Mouse (Mus musculus) heart, adult 18-20 months (tissue): ENCODE data around the gene Gngt2. TPM values are rescaled to one million over a fixed set of nuclear protein-coding genes. Genes with fewer than 3 reads are reported as not detected.
"Not testable (repeated sequence)": the region's sequence is repeated elsewhere in the genome, so short reads cannot be mapped to it uniquely, and the experiment has no call there.

Experiments
- DNase-seq, 2 experiments: peaks; one replicate each; pipeline ENCODE4 v3.0.0; 2021 to 2022; ENCODE audit warnings: mixed read lengths in 1 of 2
- total RNA-seq, 2 experiments: library from RNA; stranded (reverse); gene quantifications; 2 replicates each; pipeline ENCODE4 v1.2.3; 2021

Gene Gngt2
- total RNA-seq, 2 experiments from 2014 or later, result 19.2 to 22.1 TPM

DNA sequence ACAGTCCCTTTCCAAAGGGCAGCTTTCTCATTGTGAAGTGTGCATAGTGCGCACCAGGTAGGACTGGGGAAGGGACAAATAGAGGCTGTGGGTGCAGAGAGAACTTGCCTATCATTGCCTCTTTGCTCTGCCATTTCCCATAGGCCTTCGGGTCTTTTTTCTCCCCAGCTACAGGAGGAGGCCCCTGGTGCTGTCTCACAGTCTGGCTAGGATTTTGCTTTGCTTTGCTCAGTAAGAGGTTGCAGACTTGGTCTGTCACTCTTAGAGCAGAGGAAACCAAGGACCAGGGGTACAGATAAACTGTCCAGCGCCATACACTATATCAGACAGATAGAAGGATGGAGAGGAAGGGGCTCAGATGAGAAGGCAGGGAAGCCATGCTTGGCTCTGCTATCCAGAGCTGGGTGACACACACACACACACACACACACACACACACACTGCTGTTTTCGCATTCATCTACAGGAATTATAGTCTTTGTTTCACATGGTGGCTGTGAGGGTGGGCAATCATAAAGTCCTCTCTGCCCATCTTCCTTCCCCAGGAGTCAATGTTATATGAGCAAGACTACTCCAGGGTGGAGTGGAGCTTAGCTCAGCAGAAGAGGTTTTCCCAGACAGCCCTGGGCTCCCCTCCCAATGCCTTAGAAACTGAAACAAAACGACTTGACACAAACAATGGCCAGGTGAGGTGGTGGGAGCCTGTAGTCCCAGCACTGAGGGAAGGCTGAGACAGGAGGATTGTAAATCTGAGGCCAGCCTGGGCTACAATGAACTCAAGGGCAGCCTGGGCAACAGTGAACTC is 3.9 kb downstream of the Gngt2 start:
- no peak for DNase-seq

DNA sequence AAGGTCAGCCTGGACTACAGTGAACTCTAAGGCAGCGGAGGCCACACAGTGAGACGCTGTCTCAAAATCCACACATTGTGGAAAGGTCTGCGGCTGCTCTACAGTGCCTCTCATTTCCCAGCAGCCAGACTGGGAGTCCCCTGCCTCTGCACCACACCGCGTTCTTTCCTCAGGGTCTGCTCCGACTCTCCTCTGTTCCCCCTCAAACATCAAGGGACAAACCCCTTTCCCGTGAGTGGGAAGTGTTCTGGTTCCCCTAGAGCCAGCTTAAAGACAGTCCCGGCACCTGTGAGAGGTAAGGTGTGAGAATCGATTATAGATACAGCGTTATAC is 4.4 kb downstream of the Gngt2 start:
- no peak for DNase-seq

DNA sequence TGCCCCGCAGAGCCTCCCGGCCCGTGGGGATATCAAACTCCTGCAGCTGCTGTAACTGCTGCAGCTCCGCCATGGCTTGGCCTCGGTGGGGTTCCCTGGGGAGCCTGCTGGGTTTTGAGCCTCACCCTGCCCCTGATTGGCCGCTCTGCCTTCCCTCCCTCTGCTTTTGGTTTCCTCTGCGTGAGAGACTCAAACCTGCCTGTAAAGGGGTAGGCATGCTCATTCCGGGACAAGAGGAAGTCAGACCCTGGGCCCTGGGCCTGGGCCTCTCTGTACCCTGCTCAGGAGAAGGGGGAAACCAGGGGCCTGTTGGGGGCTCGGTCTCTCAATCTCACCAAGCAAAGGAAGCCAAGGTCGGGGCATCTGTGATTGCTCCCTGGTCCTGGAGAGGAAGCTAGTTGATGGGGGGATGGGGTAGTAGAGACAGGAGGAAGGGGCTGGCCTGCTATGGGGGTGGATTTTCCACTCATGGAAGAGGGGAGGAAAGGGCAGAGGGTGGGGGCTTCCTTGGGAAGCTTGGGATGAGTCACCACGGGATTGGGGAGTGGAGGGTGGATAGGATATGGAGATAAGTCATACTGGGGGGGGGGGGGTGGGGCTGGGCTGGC is 5.2 kb downstream of the Gngt2 start, which contains the start of gene Abi3:
Gene Abi3 (minus strand): TSS at position 403 of the 608 bp plus-strand sequence.
- DNase-seq, result peak; percentile 67 to 86

DNA sequence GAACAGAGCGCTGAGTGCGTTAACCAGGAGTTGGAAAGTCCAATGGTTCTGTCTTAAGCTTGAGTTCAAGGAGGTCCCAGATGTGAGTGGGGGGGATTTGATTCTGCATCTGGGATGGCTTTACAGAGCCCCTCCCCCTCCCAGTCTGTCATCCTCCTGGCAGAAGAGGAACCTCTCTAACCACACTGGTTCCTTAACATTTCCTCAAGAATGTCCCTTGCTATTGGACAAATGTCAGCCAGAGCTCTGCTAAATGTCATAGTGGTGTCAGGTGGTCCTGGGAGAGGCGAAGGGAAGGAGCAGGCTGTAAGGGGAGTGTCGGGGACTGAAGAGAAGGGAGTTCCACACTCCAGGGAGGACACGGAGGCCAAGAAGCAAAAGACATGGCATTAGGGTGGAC is 5.9 kb downstream of the Gngt2 start:
- no peak for DNase-seq

DNA sequence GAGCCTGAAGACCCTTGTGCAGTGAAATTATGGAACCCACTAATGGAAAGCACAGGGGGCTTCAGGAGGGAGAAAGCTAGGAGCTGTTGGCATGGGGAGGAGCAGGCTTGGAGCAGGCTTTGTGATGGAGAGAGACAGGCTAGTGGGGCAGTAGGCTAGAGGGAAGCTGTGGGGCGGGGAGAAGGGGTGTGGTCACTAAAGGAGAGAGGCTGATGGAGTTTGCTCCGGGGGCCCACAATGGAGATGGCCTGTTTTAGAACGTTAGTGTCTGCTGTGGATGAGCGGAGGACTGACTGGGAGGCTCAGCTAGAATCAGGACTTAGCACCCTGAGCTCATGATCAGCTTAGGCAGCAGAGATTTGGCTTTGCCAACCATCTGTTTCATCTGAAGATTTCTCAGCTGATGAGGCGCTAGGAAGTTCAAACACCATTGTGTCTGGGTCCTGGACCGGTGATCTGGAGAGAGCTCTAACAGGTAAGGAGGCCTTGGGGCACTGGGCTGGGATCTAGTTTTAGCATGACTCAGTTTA is 6.5 kb downstream of the Gngt2 start:
- DNase-seq, result no peak

DNA sequence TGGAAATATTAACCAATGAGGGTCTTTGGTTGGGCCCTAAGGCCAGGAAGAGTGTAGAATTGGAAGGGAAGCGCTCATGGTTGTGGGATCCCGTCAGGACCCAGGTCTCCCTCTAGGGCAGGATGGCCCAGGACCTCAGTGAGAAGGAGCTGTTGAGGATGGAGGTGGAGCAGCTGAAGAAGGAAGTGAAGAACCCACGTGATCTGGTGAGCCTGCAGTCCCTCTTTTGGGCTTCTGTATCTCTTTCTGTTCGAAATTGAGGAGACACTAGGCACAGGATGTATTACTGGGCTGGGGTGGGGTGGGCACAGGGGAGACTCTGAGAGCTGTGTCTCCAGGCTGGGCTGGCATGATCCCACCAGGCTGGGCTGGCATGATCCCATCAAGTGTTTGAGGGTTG is 7.9 kb downstream of the Gngt2 start:
- no peak for DNase-seq

DNA sequence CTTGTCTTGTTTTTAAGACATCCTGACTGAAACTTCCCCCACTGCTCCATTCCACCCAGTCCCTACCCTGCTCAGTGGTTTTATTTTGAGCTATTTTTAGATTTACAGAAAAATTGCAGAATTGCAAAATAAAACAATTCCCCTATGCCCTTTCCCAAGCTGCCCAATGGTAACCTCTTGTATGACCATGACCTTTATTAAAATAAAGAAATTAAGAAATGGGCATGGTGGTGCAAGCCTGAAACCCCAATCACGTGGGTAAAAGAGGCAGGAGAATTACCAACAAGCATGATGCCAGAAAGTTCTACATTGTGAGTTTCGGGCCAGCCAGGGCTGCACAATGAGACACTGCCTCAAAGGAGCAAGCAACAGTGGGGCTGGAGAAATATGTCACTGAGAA is 13.9 kb downstream of the Gngt2 start:
- no peak for DNase-seq

DNA sequence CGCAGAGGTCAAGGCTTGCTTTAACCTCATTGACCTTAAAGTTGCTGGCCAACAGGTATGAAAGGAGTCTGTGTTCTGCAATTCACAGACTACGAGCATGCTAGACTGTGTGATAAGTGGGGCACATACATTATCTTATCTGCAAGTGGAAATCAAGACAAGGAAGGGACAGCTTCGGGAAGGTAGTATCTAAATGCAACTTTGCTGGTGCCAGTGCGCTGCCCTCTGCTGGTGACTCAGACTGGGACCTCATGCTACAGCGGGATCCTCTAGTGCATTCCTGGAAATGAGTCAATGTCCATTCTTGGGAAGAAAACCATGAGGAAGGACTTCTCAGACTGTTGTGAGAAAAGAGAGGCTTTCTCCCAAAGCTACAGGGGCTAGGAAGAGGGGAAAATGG is 16.7 kb downstream of the Gngt2 start:
- DNase-seq, result peak; percentile 76 to 80

DNA sequence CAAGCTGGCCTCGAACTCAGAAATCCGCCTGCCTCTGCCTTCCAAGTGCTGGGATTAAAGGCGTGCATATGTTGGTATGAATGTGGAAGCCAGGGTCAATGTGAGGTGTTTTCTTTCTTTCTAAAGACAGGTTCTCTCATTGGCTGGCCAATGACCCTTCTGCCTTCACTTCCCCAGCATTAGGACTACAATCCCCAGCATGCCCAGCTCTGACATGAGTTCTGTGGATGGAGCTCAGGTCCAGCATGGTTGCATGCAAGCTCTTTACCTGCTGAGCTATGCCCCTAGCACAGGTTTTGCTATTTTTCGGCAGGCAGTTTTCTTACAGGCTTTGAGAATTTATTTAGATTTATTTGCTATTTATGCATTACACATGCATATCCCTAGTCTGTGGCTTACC is 20.3 kb downstream of the Gngt2 start:
- DNase-seq, result no peak

DNA sequence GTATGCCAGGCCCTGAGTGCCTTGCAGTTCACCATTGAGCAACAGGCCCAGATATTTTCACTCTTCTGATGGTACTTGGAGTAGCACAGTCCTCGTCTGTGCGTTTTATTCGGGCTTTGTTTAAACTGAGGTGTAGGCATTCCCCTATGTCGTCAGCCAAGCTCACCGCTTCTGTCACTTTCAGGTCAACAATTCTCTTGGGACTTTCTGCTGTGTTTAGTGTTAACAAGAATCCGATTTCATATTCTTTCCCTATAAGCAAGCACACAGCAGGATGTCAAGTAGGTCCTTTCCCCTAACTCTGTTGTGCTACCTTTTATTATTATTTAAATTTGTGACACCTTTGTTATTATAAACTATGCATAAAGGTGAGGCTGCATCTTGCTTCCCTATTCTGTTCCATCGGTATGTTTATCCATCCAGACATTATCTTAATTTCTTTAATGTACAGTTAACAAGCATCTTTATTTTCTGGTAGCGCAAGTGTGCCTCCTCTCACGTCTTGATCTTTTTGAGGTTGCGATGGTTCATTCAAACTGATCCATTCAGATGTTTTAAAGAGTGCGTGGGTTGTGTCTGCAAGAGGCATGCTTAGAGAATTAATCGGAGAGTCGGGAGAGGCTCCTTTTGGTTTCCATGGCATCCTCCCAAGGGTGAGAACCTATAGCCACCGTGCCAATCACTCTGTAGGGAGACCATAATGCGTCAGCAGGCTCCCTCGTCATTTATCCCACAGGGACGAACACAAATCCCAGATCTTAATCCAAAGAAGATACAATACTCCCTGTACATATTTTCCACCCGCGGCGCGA is 20.9 kb downstream of the Gngt2 start:
- DNase-seq, result no peak

DNA sequence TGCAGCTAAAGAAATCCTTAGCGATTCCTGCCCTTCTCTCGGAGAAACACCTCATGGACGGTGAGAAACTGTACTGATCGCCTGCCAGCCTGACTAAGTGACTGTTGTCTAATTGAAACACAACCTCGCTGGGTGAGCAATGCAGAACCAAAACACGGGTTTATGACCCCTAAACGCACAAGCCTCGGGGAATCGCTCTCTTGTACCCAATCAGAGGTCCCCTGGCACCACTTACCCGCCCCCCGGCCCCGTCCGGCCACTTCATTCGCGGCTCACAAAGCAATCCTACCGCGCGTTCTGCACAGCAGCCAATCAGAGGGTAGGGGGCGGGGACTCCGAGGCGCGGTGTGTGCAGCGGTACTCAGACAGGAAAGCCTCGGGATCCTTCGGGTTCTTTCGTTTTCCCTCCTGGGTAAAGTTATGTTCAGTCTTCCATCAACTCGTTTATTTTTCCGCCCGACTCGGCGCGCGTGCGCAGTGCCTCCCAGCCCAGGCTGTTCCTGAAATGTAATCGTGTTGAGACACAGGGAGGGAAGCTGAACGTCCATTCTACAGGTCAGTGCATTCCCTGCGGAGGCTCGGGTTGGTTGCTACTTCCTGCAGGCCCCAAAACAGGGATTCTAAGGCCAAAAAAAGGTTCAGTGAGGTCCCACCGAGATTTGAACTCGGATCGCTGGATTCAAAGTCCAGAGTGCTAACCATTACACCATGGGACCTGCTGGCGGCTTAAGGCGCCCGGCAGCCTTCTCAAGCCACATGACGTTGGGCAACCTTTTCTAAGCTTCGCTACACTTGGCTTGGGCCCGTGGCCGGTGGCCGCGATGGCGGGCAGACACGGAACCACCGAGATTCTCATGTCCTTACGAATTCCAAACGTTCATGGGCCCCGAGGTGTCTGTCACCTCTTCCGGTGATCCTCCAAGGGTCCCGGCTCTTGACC is 21.8 kb downstream of the Gngt2 start:
- peak; percentile 98 for DNase-seq

DNA sequence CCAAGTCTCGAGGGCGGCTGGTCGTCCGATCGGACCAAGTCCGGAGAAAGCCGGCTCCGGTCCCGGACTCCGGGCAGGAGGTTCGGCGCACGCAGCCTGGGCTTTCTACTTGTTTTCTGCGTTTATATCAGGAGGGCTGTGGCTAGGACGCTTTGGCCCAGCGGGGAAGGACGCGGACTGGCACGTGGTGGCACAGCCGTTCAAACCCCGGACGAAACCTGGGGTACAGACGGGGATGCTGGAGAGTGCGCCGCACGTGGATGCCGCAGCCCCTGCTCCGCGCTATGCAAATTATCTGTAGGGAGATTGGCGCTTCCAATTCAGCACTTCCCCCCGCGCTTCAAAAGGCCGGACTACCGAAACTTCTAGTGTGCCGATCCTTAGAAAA is 22.4 kb downstream of the Gngt2 start:
- no peak for DNase-seq

DNA sequence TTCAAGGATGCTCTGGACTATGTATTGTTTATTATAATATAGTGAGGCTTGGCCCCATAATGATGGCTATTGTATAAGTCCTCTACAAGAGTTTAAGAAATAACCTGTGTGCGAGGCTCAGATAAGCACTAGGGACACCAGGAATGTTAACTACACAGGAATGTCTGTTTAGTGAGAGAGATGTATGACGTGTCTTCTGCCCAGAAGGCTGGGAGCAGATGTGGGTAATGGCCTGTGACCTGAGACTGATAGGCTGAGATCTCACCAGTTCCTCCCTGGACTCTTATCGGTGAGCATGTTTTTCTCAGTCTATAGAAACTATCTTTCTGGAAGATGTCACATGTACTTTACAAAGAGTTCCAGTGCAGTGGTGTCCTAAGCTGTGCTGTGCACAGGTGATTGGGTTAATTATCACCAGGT is 23.1 kb downstream of the Gngt2 start:
- DNase-seq, result no peak

DNA sequence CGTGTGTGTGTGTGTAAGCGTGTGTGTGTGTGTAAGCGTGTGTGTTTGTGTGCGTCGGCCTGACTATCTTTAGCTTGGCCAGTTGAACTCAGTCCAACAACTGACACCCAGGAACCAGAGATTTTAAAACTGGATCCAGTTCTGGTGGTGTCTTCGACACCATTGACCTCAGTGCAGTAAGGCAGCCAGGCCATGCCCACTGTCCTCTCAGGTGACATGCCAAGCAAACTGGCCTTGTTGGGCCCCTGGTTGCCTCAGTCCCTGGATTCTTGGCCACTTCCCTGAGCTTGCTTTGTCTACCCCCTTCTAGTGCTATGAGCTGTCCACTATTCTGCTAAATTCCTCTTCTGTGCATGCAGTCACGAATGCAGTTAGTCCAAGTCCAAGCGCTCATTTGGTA is 24.4 kb downstream of the Gngt2 start:
- no peak for DNase-seq

DNA sequence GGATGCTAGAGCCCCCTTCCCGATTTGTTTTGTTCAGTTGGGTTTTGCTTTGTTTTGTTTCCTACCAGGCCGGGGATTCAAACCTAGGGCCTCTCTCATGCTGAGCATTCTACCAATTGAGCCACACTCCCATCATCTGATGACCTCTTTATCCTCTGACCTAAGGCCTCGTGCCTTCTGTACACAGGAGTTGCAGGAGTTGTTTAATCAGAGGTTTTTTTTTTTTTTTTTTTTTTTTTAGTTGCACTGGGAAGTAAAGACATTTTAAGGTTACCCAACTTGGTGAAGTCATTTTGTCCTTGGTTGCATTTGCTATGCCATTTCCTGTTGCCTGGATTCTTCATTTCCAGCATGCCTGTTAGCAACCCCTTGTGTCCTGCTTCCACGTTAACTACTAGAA is 32.4 kb downstream of the Gngt2 start:
- DNase-seq, result no peak

DNA sequence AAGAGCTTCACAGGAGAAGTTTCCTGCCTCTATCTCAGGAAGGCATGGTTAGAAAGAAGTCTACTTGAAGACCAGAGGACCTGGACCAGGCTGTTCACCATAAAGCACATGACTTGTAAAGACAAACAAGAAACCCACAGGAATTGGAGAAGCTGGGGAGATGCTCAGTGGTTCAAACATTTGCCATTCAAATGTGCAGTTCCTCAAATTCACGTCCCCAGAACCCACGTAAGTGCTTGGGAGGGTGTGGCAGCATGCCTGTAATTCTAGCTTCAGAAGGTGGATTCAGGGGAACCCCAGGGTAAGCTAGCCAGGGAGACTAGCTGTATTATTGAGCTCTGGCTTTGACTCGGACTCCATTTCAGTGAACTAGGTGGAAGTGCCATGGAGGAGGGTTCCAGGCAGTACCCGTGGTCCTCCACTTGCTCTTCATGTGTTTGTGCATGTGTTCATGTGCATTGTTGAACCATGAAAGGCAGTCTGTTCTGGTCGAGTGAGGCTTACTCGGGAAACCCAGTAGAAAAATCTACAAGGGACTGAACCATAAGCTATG is 33.0 kb downstream of the Gngt2 start:
- no peak for DNase-seq

DNA sequence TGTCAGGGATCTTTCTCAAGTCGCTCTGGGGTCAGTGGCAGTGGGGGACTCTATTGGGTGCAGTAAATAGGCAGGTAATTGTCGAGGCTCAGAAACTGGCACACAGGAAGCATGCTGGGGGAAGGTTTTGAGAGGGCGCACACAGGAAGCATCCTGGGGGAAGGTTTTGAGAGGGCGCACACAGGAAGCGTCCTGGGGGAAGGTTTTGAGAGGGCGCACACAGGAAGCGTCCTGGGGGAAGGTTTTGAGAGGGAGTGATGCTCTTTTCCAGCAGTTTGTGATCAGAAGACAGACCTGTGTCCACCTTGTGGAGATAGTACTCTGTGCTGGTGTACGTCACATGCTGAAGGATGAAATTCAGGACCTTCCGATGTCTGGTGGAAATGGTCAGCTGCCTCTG is 38.8 kb downstream of the Gngt2 start:
- no peak for DNase-seq

DNA sequence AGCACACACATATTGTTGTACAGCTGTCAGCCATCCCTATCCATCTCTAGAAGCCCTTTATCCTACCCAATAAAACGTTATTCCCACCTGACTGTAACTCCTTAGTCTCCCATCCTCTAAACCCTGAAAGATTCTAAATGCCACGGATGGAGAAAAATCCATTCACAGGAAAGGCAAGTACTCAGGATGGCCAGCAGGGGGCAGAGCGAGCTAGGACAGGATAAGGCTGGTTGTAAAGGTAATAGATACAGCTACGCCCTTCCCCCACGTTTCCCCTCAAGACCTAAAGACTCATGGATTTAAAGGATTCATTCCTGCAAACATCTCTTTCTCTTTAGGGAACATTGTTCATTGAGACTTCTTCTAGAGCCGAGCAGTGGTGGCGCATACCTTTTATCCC is 39.3 kb downstream of the Gngt2 start:
- DNase-seq, result peak; percentile 23 to 79

DNA sequence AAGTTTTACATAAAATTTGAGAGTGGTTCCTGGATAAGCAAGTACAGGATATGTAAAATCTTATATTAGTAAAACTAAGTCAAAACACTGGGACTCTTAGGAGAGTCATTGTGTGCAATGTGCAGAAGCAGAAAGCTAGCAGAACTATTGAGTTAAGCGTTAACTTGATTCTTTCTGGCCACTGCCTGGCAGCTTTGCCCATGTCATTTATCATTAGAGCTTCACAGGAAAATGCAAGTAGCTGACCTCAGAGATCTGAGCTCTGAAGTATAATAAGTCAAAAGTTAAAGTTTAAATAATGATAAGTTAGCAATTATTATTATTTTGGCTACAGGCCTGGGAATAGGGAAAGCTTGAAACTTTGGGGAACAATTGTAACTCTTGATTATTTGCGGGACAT is 42.8 kb downstream of the Gngt2 start:
- DNase-seq, result not testable (repeated sequence)

DNA sequence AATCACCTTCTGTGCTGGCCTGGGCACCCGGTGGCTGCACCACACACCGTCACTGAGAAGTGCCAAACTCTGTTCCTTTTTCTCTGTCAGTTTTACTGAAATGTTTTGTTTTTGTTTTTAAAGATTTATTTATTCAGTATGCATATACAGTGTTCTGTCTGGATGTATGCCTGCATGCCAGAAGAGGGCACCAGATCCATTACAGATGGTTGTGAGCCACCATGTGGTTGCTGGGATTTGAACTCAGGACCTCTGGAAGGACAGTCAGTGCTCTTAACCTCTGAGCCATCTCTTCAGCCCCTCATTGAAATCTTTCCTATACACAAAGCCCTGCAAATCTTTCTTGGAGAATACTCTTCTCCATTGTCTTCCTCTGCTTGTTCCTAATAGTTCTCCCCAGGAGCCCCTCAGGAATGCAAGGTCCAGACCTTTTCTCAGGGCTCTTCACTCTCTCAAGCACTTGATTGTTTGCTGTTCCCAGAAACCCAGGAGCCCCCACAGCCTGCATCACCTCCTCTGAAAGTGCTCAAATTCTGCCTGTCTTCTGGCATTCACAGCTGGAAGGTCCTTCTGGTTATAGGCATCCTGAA is 53.5 kb downstream of the Gngt2 start:
- DNase-seq, result no peak
